Mouse (Mus musculus): ENCODE results near the gene Myrip. TPM values are rescaled to one million over a fixed set of nuclear protein-coding genes. Genes with fewer than 3 reads are reported as not detected.
"Not testable (repeated sequence)": the region's sequence is repeated elsewhere in the genome, so short reads cannot be mapped to it uniquely, and the experiment has no call there.

Myrip gene
- total RNA-seq (2015) (0.35 TPM in 1 of 2 replicates, not detected in the other), total RNA-seq (2017) (0.30 TPM in 1 of 2 replicates, not detected in the other)

DNA sequence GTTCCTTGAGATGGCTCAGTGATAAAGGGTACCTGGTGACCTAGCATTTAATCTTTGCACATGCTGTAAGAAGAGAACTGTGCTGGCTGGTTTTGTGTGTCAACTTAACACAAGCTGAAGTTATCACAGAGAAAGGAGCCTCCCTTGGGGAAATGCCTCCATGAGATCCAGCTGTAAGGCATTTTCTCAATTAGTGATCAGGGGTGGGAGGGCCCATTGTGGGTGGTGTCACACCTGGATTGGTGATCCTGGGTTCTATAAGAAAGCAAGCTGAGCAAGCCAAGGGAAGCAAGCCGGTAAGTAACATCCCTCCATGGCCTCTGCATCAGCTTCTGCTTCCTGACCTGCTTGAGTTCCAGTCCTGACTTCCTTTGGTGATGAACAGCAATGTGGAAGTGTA lies at the start of gene Myrip:
Myrip (plus strand) TSS at position 301 of the 400 bp plus-strand sequence.
- ATAC-seq (replicated peaks; ENCODE audit: poor library complexity): not testable (repeated sequence)

DNA sequence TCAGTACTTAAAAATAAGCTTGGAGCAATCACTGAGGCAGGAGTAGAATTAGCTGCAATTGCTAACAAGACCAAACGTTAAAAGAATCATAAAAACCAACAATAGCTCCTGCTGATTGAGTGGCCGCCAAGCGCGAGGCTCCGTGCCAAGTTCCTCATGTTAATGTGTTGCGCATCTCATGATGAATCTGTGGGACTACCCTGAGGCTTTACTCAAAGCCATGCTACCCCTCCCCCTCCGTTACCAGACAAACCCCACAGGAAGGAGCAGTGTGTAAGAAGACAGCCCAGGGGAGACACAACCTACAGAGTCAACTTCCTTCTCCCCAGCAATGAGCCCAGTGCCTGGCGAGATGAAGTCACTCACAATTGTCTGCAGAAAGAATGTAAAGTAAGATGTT lies 41.5 kb upstream of the Myrip start:
- ATAC-seq (replicated peaks; ENCODE audit: poor library complexity): peak; percentile 78

DNA sequence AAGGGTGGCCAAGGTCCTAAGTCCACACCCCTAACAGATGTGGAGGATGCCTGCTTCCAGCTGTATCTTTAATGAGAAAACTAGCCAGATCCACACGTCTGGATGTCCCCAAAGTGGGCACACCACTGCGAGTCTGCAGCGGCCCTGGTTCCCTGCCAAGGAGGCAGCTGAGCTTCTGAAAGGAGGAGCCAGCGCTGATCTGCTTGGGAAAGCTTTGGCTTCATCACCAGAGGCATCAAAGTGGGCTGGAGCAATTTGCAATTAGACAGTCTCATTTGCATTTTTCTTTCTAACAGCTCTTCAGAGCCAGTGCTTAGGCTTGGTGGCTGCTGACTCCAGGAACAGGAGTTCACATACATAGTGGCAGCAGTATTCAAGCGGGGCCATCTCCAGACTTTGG lies 37.3 kb upstream of the Myrip start:
- ATAC-seq (replicated peaks; ENCODE audit: poor library complexity): no peak

DNA sequence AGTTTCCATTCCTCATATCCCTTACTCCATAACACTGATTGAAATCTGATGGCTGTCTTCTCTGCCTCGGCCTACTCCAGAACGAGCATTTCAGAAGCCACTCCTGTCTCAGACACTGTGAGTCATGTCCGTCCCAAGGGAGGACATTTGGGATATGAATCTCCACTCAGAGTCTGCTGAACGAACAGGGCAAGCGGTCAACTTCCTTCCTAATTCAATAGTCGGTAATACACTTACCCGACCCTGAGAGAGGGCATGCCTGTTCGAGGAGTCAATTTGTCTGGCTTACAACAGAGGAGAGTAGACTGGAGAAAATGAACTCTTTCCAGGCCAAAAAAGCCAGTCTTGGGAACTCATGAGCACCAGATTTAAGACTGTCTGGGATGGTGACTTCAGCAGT lies 28.2 kb upstream of the Myrip start:
- ATAC-seq (replicated peaks; ENCODE audit: poor library complexity): no peak

DNA sequence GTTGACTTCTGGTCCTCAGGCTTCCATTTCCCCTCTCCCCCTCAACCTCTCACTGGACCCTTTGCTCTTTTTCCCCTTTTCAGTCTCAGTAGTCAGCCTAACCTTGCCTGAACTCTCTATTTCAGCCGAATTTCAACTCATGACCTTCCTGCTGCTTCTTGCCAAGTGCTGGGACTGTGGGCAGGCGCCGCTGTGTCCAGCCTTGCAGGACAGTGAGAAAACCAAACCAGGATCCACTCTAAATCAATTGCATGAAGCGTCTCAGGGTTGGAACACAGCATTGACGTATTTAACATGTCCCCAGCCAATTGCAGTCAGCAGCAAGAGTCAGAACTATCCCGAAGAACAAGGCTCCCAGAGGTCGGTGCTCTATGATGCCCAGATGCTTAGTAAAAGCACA lies 26.1 kb upstream of the Myrip start:
- no peak for ATAC-seq (replicated peaks; ENCODE audit: poor library complexity)

DNA sequence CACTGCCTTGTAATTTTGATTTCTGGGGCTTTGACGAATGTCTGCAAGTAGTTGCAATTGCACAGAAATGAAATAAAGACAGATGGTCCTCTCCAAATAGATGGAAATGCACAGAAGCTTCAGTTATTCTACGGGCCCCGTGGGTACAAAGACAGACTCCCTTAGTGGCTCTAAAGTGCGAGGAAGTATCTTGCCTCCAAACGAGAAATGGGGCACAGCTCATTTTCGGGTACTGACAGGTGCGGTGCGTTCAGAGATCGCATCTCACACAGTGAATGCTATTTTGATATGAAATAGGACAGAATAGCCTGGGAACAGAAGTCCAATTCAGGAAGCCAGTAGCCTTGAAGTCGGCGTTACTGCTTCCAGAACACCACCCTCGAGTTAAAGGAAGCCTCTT lies 20.2 kb upstream of the Myrip start:
- no peak for ATAC-seq (replicated peaks; ENCODE audit: poor library complexity)

DNA sequence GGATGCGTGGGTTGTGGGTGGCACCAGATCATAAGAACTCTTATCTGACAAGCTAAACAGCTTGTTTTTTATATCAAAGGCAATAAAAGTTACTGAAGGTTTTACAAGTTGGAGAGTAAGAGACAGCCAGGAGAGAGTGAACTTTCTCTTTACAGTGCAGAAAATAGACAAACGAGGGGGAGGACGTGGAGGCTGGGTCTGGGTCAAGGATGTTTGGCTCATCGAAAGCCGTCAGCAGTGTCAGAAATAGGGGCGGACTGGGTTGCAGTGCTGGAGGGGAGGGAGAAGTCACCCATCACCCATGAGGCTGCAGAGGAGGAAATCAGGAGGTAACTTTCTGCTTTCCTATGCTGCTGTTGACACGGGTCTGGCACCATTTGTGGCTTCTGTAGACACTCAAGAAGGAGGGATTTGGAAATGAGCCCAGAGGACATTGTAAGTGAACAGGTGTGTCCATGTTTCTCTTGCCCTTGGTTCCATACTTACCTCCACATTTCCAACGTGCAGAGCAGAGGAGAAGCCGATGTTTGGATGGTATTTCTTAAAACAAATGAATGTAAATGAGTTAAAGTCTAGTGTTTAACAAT lies 18.8 kb upstream of the Myrip start:
- no peak for ATAC-seq (replicated peaks; ENCODE audit: poor library complexity)

DNA sequence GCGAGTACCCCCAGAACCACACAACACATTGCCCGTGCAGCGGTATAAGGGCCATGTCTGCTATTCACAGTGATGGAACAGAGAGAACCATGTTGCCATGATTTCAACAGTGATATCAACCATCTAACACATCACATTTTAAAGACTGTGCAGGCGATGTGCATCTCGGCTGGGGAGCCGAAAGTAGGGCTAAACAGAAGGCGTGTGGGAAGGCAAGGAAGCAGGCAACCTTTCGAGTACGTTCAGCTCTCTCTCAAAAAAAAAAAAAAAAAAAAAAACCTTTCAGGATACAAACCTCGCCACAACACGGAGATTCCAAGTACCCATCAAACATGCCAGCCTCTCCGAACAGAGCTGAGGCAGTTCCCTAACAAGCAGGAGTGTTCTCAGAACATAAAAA lies 17.8 kb upstream of the Myrip start:
- ATAC-seq (replicated peaks; ENCODE audit: poor library complexity): no peak

DNA sequence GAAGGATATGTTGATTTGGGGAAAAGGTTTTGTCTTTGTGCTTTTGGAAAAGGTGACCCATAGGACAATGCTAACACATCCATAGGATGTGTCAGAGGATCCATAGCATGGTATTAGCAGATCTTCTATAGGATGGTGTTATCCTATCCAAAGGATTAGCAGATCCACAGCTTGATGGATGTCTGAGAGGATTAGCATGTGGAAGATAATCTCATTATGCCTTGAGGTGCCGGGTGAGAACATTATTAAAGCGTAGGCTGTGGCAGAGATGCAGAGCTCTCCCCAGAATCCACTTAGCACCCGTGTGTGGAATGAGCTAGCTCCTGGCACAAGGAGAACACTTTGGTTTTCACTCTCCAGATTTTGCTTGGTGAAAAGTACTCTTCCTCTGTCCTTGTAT lies 13.3 kb upstream of the Myrip start:
- ATAC-seq (replicated peaks; ENCODE audit: poor library complexity): no peak

DNA sequence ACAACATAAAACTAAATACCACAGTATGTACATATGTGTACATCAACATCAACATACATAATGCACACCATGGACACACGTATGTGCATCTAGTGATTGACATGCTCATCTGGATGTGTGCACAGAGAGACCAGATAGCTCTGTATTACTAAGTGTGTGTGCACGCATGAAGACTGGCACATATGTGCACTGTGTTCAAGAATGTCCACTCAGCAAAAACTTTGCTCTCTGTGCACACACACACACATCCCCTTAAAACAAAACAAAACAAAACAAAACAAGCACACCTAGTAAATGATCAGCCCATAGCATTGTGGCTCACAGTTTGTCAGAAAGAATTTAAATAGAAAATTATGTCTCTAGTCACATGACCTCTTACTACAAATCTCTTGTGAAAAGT lies 10.9 kb upstream of the Myrip start:
- ATAC-seq (replicated peaks; ENCODE audit: poor library complexity): no peak

DNA sequence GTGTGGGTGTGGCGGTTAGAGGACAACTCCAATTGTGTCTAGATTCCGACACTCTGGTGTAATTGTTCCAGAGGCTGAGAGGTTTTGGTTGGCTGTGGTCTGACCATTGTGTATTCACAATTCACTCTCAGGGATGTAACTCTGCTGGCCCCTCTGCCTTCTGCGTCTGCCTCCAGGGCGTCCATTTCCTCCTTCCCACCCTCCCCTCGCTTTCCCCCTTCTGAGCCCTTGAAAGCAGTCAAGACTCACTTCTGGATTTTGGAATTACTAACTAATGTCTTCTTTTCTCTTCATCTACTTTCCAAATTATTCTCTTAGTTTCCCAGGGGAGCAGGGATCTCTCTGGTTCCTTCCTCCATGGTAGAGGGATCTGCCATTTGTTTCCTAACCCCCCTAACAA lies 8.8 kb upstream of the Myrip start:
- no peak for ATAC-seq (replicated peaks; ENCODE audit: poor library complexity)

DNA sequence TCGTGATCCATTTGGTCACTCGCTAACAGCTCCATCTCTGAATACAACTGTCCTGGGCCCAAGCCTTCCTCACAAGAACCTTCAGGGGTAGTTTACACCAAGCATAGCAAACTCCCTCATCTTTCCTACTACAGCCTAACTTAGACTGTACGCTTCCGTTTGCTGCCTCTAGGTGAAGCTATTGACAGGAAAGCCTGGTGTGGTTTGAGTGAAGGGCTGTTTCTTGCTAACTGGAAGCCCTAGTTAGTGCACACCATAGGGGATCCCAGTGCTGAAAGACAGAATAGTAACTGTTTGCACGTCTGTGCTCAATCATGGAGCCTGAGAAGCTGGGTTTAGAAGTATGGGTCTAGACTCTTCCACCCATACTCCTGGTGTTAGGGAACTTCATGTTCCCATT lies 5.8 kb upstream of the Myrip start:
- no peak for ATAC-seq (replicated peaks; ENCODE audit: poor library complexity)

DNA sequence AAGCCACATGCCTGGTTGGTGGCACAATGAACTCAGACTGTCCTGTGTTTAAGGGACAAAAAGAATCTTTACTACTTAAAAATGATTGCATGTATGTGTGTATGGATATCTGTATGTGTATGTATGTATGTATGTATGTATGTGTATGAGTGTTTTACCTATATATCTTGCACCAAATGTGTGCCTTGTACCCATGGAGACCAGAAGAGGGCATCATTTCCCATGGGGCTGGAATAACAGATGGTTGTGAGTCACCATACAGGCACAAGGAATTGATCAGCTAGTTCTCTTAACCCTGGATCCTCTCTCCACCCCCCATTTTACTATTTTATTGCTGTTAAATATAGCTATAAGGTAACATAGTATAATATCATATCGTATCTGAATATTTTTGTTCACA lies 4.4 kb upstream of the Myrip start:
- ATAC-seq (replicated peaks; ENCODE audit: poor library complexity): no peak

DNA sequence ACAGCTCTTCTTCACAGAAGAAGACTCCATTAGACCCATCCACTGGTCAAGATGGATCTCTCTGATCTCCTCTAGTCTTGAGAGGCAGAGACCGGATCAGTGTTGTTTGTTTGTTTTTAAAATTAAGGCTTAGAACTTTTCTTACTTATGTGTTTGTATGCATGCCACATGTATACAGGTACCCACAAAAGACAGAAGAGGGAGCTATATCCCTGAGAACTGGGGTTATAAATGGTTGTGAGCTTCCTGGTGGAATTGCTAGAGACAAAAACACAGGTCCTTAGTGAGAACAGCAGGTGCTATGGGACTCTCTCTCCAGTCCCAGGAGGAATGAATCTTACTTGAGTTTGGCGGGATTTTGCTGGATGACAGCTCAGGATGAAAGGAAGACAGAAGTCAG lies 1.9 kb upstream of the Myrip start:
- ATAC-seq (replicated peaks; ENCODE audit: poor library complexity): no peak

DNA sequence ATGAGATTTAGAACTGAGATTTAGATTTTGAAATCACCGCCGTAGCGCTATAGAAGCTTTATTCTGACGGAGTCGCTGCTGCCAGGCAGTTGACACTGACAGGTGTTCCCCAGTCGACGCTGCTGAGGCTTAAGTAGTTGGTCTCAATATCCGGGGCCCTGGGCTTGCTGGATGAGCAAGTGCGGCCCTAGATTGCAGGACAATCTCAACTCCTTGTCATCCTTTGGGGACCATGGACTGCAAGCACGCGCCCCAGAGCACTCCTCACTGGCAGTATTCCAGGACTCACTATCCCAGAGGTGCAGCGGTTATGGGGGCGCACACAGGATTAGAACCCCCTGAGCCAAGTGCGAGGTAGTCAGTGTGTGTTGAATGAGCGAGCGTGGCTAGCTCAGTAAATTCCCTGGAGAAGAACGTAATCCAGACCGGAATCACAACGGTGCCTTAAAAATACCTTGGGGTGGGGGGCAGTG lies 1.7 kb downstream of the Myrip start:
- no peak for ATAC-seq (replicated peaks; ENCODE audit: poor library complexity)

DNA sequence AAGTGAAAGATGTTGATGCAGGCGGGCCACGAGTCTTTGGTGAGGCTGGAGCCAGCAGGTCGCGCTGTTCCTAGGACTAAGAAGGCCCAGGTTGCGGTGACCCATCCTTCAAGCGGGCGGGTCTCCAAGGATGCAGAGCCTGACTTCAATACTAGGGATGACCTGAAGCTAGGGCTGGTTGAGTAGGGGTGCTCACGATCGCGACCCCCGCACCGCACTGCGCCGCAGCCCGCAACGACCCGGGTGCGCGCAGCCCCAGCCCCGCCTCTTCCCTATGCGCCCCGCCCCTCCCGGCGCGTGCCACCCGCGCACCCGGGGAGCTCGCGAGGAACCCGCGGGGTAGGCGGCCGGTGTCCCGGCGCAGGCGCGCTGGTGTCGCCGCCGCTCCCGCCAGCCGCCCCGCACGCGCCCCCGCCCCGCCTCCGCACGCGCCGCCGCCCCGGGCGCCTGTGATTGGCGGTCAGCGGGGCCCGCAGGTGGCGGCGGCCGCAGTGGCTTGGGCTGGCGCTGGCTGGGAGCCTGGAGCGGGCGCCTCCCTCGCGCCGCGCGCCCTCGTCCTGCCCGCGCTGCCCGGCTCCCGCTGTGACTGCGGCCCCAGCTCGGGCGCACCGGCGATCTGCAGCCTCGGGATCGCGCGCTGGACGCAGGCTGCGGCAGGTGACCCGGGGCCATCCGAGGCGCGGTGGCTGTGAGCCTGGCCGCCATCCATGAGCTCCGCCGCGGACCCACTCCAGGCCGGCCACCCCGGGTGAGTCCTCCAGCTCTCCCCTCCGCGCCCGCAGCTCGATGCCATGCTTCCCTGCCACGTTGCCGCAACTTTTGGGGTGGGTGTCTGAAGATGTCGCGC lies 2.4 kb downstream of the Myrip start:
- ATAC-seq (replicated peaks; ENCODE audit: poor library complexity): no peak

DNA sequence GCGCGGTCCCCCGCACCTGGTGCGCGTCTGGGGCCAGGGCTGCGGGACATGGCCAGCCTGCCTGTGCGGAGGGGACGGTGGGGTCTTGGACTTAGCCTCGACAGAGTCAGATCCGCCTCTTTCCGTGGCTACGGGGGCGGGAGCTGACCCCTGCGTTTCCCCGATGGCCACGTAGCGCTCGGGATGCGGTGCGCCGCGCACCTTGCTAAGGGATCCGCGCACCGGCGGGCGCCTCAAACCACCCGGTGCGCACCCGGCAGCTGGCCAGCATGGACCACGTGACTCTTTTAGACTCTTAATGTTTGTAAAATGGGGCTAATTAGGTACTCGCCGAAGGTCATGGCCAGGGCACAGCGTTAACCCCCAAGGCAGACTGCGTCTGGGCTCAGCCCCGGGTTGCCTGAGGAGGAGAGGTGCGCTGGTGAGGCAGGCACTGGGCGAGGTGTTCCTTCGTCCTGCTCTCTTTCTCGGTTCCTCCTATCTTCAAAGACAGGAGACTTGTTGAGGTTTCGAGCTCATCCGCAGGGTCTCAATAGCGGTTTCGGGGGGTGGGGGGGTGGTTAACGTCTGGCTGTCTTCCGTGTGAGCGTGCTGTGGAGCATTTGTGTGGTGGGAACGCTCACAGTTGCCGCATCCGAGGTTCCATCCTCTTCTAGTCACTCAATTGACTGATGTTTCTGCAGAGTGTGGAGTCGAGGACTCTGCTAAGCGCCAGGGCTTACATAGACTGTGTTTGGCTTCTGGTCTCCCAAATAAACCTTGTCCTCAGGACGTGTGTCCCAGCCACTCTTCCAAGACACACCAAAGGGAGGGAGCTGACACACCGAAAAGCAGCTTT lies 3.2 kb downstream of the Myrip start:
- ATAC-seq (replicated peaks; ENCODE audit: poor library complexity): 0 out of 2 replicates have a peak, but pooled peaks have one; percentile 14

DNA sequence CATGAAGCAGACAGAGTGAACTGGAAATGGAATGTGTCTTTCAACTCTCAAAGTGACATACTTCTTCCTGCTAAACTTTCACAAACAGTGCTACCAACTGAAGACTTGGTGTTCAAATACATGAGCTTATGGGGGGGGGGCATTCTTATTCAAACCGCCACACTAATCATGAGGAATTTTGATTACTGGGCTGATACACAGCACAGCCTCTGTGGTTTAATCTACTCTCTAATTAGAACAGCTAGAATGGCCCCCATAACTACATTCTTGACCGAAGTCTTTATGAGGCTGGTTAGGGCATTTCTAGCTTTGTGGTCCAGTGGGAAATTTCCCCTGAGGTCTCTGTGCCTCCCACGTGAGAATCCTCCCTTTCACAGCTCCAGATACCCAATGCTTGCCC lies 13.9 kb downstream of the Myrip start:
- ATAC-seq (replicated peaks; ENCODE audit: poor library complexity): no peak

DNA sequence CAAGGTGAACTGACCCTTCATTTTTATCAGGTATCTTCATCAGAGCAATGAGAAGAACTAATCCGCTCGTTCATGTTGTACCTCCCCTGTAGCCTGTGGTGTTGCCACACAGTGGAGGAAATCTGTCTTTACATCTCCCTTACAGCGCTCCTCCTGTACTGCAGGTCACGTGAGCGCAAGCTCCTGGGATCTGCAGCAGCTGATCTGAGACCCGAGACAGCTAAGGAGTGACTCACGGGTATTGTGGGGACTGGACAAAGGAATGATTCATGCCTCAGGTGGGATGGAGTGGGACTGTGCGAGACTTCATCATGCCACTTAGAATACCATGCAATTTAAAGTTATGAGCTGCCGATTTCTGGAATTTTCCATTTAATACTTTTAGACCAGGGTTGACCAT lies 17.8 kb downstream of the Myrip start:
- no peak for ATAC-seq (replicated peaks; ENCODE audit: poor library complexity)

DNA sequence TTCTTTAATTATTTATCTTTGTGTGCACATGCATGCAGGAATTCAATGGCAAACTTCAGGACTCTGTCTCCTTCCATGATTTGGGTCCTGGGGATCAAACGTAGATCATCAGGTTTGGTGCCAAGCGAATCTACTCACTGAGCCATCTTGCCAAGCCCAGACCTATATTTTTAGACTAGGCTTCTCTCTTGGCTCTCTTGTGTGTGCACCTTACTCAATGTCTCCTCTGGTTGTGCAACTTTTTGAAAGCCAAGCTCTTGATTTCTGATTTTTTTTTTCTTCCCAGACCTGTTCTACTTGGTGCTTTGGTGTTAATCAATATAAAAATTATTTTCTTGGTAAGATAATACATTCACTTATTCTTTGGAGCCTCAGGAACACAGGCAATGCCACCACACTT lies 19.3 kb downstream of the Myrip start:
- ATAC-seq (replicated peaks; ENCODE audit: poor library complexity): no peak

DNA sequence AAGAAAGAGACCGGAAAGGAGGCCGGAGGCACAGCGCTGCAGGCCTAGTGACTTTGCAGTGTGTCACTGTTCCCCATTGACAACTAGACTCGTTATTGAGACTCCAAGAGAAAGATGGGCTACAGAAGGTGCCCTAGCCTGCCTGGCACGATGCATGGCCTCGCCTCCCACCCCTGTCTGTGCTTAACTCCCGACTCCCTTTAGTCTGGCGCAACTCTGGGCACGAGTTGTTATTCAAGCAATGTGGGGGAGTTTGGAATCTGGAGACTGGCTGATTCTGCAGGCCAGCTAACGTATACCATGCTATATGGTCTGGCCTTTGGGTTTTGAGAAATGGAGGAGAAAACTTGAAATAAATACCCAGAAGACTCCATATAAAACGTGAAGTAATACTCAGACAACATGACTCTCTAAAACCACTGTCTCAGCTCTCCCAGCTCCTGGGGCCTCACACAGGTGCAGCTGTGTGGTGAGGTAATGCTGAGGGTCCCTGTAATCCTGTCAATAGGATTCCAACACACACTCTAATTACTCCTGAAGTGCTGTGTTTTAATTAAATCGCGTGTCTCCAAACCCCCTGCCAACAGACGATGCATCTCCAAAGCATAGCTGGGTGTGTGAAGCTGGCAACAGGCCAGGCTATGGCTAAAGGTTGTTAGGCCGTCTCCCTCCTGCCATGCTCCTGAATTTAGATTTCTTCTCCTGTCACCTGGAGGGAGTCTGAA lies 21.6 kb downstream of the Myrip start:
- no peak for ATAC-seq (replicated peaks; ENCODE audit: poor library complexity)

Data from megakaryocyte progenitor cell, adult 5-6 weeks (primary cell).